Mouse (Mus musculus) hindbrain, embryonic 14.5 days (tissue): Measurements from ENCODE around the gene Mepce. TPM values are rescaled to one million over a fixed set of nuclear protein-coding genes. Genes with fewer than 3 reads are reported as not detected.

ENCODE experiments used
- ATAC-seq: fragments of 200-750 bp; cut with Nextera tagmentation; 2 replicates; pipeline ENCODE4 v1.8.0; 2017; ENCODE audit warnings: moderate number of reproducible peaks, mild to moderate bottlenecking, moderate TSS enrichment, moderate library complexity; ENCODE audit not compliant: low FRiP score
- DNase-seq: peaks from one replicate; pipeline ENCODE4 v3.0.0-alpha.2; 2015; ENCODE audit warnings: low spot score
- H3K27ac ChIP-seq: fragments of 300-500 bp; sonication (generic); 2 replicates; pipeline ENCODE4 v1.5.1; 2014; ENCODE audit warnings: mild to moderate bottlenecking, moderate library complexity
- H3K27me3 ChIP-seq: fragments of 300-500 bp; sonication (generic); 2 replicates; pipeline ENCODE4 v1.6.1; 2014; ENCODE audit warnings: mild to moderate bottlenecking, low read length, mixed read lengths; ENCODE audit not compliant: control insufficient read depth, insufficient read depth
- H3K36me3 ChIP-seq: fragments of 300-500 bp; sonication (generic); replicated peaks from 2 replicates; pipeline ENCODE4 v1.6.1; 2014; ENCODE audit not compliant: control insufficient read depth, insufficient read depth
- H3K4me1 ChIP-seq: fragments of 300-500 bp; sonication (generic); replicated peaks from 2 replicates; pipeline ENCODE4 v1.6.1; 2014; ENCODE audit warnings: antibody characterized with exemption, low read length, mixed read lengths; ENCODE audit not compliant: control insufficient read depth, insufficient read depth
- H3K4me2 ChIP-seq: fragments of 300-500 bp; sonication (generic); replicated peaks from 2 replicates; pipeline ENCODE4 v1.6.1; 2014; ENCODE audit warnings: mild to moderate bottlenecking, moderate library complexity
- H3K4me3 ChIP-seq: fragments of 300-500 bp; sonication (generic); replicated peaks from 2 replicates; pipeline ENCODE4 v1.5.1; 2014; ENCODE audit warnings: mild to moderate bottlenecking, low read length
- H3K9ac ChIP-seq: fragments of 300-500 bp; sonication (generic); 2 replicates; pipeline ENCODE4 v1.6.1; 2014
- H3K9me3 ChIP-seq: fragments of 300-500 bp; sonication (generic); 2 replicates; pipeline ENCODE4 v1.6.1; 2016; ENCODE audit warnings: low read length; ENCODE audit not compliant: control insufficient read depth
- WGBS: fragments of 180-500 bp; shearing (Covaris S2); extraction: QIAGEN DNeasy Blood & Tissue Kit; methylation state at CpG from one replicate; pipeline ENCODE4 v1.1.7; 2014; 5-methylcytosine and 5-hydroxymethylcytosine counted together
- polyA plus RNA-seq: library from polyadenylated mRNA; unstranded; fragments of >200 nt; fragmentation: Nextera tagmentation; extraction: Ambion mirVana; gene quantifications from 2 replicates; pipeline ENCODE4 v1.2.1, GENCODE M21; 2014

Gene Mepce
- polyA plus RNA-seq, 1 experiment from 2014 or later: 11.0 TPM

- H3K36me3 ChIP-seq: peaks cover 45% of the 10 kb centered on the region
- 67% methylated on average over 9 of the region's 9 CpGs for WGBS
- H3K27ac ChIP-seq: no peak overlapping the region
- DNase-seq (no peak), ATAC-seq (no peak)
- H3K9ac ChIP-seq: peak overlapping the region; percentile 86
- peak overlapping the region; percentile 71 for H3K4me3 ChIP-seq
- no peaks in the 10 kb centered on the region for H3K9me3 ChIP-seq
- H3K27me3 ChIP-seq: no peaks in the 10 kb centered on the region
- H3K4me2 ChIP-seq: peak overlapping the region; percentile 81
- peaks cover 37% of the 10 kb centered on the region for H3K4me1 ChIP-seq
Measured at GRCm38 (mm10) chr5:137783901-137784540, 3.4 kb downstream of the Mepce start.

DNA sequence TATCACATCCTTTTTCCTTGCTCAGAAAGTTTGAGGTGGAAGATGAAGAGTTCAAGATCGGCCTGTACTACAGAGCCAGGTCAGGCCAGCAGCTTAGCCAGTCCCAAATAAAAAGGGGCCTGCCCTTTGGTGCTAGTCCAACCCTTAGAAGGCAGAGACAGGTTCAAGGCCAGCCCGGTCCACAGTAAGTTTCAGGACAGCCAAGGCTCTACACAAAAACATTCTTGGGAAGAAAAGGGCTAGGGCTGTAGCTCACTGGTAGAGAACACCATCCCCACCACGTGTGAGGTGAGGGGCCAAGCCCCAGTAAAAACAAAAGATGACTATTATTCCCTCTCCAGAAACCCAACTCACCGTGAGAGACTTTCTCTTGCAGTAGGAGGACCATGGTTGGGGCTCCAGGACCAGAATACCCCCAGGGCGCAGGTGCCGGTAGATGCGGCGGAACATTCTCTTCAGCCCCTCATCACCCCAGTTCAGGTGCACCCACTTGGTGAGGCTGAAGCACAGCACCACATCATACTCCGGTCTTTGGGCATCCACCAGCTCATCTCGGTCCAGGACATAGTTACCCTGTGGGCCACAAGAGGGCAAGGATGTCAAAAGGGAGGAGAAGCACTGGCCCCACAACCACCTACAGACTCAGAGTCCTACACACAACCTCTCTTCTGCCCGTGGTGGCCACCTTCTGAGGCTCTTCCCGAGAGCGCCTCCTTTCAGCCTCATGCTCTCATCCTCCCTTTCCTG lies 4.5 kb downstream of the Mepce start:
- ATAC-seq (no peak), DNase-seq (no peak)
- Histone ChIP-seq H3K27ac (no peak overlapping the region), H3K4me3 (peak overlapping the region; percentile 71), H3K36me3 (peaks cover 45% of the 10 kb centered on the region), H3K27me3 (no peaks in the 10 kb centered on the region), H3K4me2 (peak overlapping the region; percentile 81), H3K9ac (peak overlapping the region; percentile 86), H3K4me1 (peaks cover 40% of the 10 kb centered on the region), H3K9me3 (no peaks in the 10 kb centered on the region)
- WGBS: 81% methylated on average over 13 of the region's 13 CpGs

- Histone ChIP-seq H3K36me3 (peaks cover 45% of the 10 kb centered on the region), H3K9me3 (no peaks in the 10 kb centered on the region), H3K4me1 (peaks cover 41% of the 10 kb centered on the region), H3K27ac (no peak overlapping the region), H3K9ac (no peak overlapping the region), H3K27me3 (no peaks in the 10 kb centered on the region), H3K4me2 (0 out of 2 replicates have a peak overlapping the region, but pooled peaks have one; percentile 2), H3K4me3 (no peak overlapping the region)
- DNase-seq: no peak
- 96% methylated on average over 7 of the region's 7 CpGs for WGBS
- no peak for ATAC-seq
Measured at GRCm38 (mm10) chr5:137781661-137782060, 5.8 kb downstream of the Mepce start.

- Histone ChIP-seq H3K27ac (peak overlapping the region; percentile 92), H3K4me3 (peak overlapping the region; percentile 97), H3K27me3 (no peaks in the 10 kb centered on the region), H3K9ac (peak overlapping the region; percentile 88), H3K4me2 (peak overlapping the region; percentile 98), H3K9me3 (no peaks in the 10 kb centered on the region), H3K4me1 (peaks cover 31% of the 10 kb centered on the region), H3K36me3 (peaks cover 42% of the 10 kb centered on the region)
- WGBS: under 1% methylated on average over 63 of the region's 83 CpGs
- DNase-seq: no peak
- 0 out of 2 replicates have a peak, but pooled peaks have one; percentile 3 for ATAC-seq
Measured at GRCm38 (mm10) chr5:137779053-137779933, 8.2 kb downstream of the Mepce start.

- Histone ChIP-seq H3K27ac (peak within 1 kb of the TSS; percentile 92), H3K4me1 (peaks cover 25% of the 10 kb centered on the region), H3K4me2 (peak within 1 kb of the TSS; percentile 98), H3K9ac (peak within 1 kb of the TSS; percentile 88), H3K27me3 (no peaks in the 10 kb centered on the region), H3K9me3 (no peaks in the 10 kb centered on the region), H3K36me3 (peaks cover 36% of the 10 kb centered on the region), H3K4me3 (peak within 1 kb of the TSS; percentile 97)
- WGBS: under 1% methylated on average over 31 of the region's 31 CpGs
- peak; percentile 96 for ATAC-seq
- peak; percentile 98 for DNase-seq
Measured at GRCm38 (mm10) chr5:137778635-137779034, 8.8 kb downstream of the Mepce start, which contains the start of gene Ppp1r35. Ppp1r35 (plus strand) TSS chr5:137778849.

- Histone ChIP-seq H3K36me3 (peaks cover 23% of the 10 kb centered on the region), H3K9me3 (no peaks in the 10 kb centered on the region), H3K4me1 (peaks cover 17% of the 10 kb centered on the region), H3K9ac (no peak overlapping the region), H3K4me2 (no peak overlapping the region), H3K4me3 (no peak overlapping the region), H3K27me3 (no peaks in the 10 kb centered on the region), H3K27ac (peak overlapping the region; percentile 92; the same call in 1 of the 2 replicates)
- DNase-seq: no peak
- WGBS: 86% methylated on average over 7 of the region's 7 CpGs
- no peak for ATAC-seq
Measured at GRCm38 (mm10) chr5:137777267-137777845, 10.1 kb downstream of the Mepce start.

DNA sequence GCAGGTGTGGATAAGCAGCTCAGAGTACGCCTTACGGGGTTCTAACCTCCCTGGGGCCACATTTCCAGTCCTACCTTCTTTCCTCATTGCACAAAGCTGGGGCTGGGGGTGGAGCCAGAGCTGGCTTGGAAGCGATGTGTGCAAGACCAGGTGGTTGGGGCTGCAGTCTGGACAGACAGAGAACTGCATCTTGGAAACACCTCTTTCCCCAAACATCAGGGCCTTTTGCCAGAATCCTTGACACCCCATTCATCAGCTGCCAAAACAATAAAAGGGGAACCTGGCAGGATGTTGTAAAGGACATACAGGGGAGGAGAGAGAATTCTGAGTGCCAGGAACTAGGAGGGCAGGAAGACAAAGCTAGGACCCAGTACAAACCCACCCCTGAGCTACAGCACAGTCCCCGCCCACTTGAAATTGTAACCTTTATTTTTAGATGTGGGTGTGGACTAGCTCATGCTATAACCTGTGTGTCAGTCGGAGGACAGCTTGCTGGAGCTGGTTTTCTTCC lies 11.0 kb downstream of the Mepce start:
- DNase-seq: no peak
- H3K4me2 ChIP-seq: no peak overlapping the region
- peaks cover 14% of the 10 kb centered on the region for H3K36me3 ChIP-seq
- peaks cover 17% of the 10 kb centered on the region for H3K4me1 ChIP-seq
- H3K4me3 ChIP-seq: no peak overlapping the region
- ATAC-seq: no peak
- 55% methylated on average over 5 of the region's 5 CpGs for WGBS
- H3K9me3 ChIP-seq: no peaks in the 10 kb centered on the region
- H3K9ac ChIP-seq: no peak overlapping the region
- H3K27ac ChIP-seq: no peak overlapping the region
- no peaks in the 10 kb centered on the region for H3K27me3 ChIP-seq

DNA sequence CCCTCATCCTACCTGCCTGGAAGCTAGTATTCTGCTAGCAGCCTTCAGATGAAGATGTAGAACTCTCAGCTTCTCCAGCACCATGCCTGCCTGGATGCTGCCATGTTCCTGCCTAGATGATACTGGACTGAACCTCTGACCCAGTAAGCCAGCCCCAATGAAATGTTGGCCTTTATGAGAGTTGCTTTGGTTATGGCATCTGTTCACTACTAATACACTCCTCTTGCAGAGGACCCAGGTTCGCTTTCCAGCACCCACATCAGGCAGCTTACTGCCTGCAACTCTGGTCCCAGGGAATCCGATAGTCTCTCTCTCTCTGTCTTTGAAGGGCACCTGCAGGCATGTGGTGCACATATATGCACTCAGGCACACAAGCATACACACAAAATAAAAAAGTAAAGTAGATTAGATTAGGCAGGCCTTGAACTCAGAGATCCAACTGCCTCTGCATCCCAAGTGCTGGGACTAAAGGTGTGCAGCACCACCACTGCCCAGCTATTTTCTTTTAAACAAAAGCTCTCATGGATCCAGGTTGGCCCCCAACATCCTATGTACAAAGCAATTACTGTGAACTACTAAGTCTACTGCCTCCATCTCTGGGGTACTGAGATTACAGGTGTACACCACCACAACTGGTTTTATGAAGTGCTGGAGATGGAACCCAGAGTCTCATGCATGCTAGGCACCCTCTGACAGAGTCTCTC lies 11.7 kb downstream of the Mepce start:
- no peaks in the 10 kb centered on the region for H3K27me3 ChIP-seq
- no peak overlapping the region for H3K27ac ChIP-seq
- no peak overlapping the region for H3K9ac ChIP-seq
- DNase-seq: no peak
- no peak overlapping the region for H3K4me3 ChIP-seq
- no peaks in the 10 kb centered on the region for H3K9me3 ChIP-seq
- WGBS: 90% methylated on average over 2 of the region's 2 CpGs
- H3K4me1 ChIP-seq: peaks cover 17% of the 10 kb centered on the region
- peaks cover 8% of the 10 kb centered on the region for H3K36me3 ChIP-seq
- H3K4me2 ChIP-seq: no peak overlapping the region
- no peak for ATAC-seq
